Mouse (Mus musculus) limb, embryonic 15.5 days (tissue): ENCODE measurements around the gene Foxf1. TPM values are rescaled to one million over a fixed set of nuclear protein-coding genes. Genes with fewer than 3 reads are reported as not detected.
A peak's percentile ranks its signal among the peaks of the same experiment; 100 is the strongest.

Experiments
- ATAC-seq: fragments of 200-750 bp; cut with Nextera tagmentation; 2 replicates; pipeline ENCODE4 v1.8.0; 2017; ENCODE audit warnings: low read depth, moderate TSS enrichment; ENCODE audit not compliant: insufficient number of reproducible peaks, low FRiP score, low TSS enrichment
- H3K27ac ChIP-seq: fragments of 300-500 bp; sonication (generic); 2 replicates; pipeline ENCODE4 v1.5.1; 2015; ENCODE audit warnings: moderate library complexity, mild to moderate bottlenecking, inconsistent platforms
- H3K27me3 ChIP-seq: fragments of 300-500 bp; sonication (generic); 2 replicates; pipeline ENCODE4 v1.6.1; 2015; ENCODE audit warnings: inconsistent platforms
- H3K36me3 ChIP-seq: fragments of 300-500 bp; sonication (generic); 2 replicates; pipeline ENCODE4 v1.6.1; 2015; ENCODE audit warnings: inconsistent platforms
- H3K4me1 ChIP-seq: fragments of 300-500 bp; sonication (generic); 2 replicates; pipeline ENCODE4 v1.6.1; 2015; ENCODE audit warnings: inconsistent platforms
- H3K4me2 ChIP-seq: fragments of 300-500 bp; sonication (generic); 2 replicates; pipeline ENCODE4 v1.6.1; 2015; ENCODE audit warnings: mild to moderate bottlenecking, inconsistent platforms
- H3K4me3 ChIP-seq: fragments of 300-500 bp; sonication (generic); 2 replicates; pipeline ENCODE4 v1.5.1; 2015; ENCODE audit warnings: mild to moderate bottlenecking, inconsistent platforms
- H3K9ac ChIP-seq: fragments of 300-500 bp; sonication (generic); 2 replicates; pipeline ENCODE4 v1.6.1; 2015; ENCODE audit warnings: inconsistent platforms
- H3K9me3 ChIP-seq: fragments of 300-500 bp; sonication (generic); 2 replicates; pipeline ENCODE4 v1.6.1; 2016; ENCODE audit warnings: inconsistent platforms
- WGBS: fragments of 180-500 bp; shearing (Covaris S2); methylation state at CpG from one replicate; pipeline ENCODE4 v1.1.7; 2015; 5-methylcytosine and 5-hydroxymethylcytosine counted together
- polyA plus RNA-seq: library from polyadenylated mRNA; unstranded; fragments of >200 nt; fragmentation: Nextera tagmentation; extraction: Ambion mirVana; gene quantifications from 2 replicates; pipeline ENCODE4 v1.2.1, GENCODE M21; 2015

Gene Foxf1
- polyA plus RNA-seq, 1 experiment from 2014 or later = 0.22 TPM

- Histone ChIP-seq H3K27me3 (peaks cover 99% of the 10 kb centered on the region), H3K9me3 (no peaks in the 10 kb centered on the region), H3K4me2 (peak overlapping the region; percentile 99), H3K4me3 (peak overlapping the region; percentile 57), H3K36me3 (no peaks in the 10 kb centered on the region), H3K27ac (no peak overlapping the region), H3K4me1 (peaks cover 36% of the 10 kb centered on the region), H3K9ac (0 out of 2 replicates have a peak overlapping the region, but pooled peaks have one; percentile 7)
- ATAC-seq = no peak
- 0% methylated on average over 19 of the region's 27 CpGs for WGBS
Observed at GRCm38 (mm10) chr8:121083936-121084209, 313 bp upstream of the Foxf1 start.

GRCm38 (mm10) chr8:121085011-121085410 lies 825 bp downstream of the Foxf1 start:
- no peak for ATAC-seq
- Histone ChIP-seq H3K4me3 (peak overlapping the region; percentile 57), H3K9ac (no peak overlapping the region), H3K27ac (no peak overlapping the region), H3K27me3 (peaks cover 99% of the 10 kb centered on the region), H3K9me3 (no peaks in the 10 kb centered on the region), H3K4me1 (peaks cover 40% of the 10 kb centered on the region), H3K36me3 (no peaks in the 10 kb centered on the region), H3K4me2 (peak overlapping the region; percentile 99)
- WGBS = 8% methylated on average over 30 of the region's 30 CpGs

- no peak overlapping the region for H3K27ac ChIP-seq
- H3K36me3 ChIP-seq = no peaks in the 10 kb centered on the region
- peaks cover 99% of the 10 kb centered on the region for H3K27me3 ChIP-seq
- no peak overlapping the region for H3K9ac ChIP-seq
- no peak overlapping the region for H3K4me3 ChIP-seq
- ATAC-seq = no peak
- no peaks in the 10 kb centered on the region for H3K9me3 ChIP-seq
- H3K4me1 ChIP-seq = peaks cover 36% of the 10 kb centered on the region
- H3K4me2 ChIP-seq = no peak overlapping the region
- 74% methylated on average over 3 of the region's 3 CpGs for WGBS
Observed at GRCm38 (mm10) chr8:121085561-121085960, 1.4 kb downstream of the Foxf1 start.

GRCm38 (mm10) chr8:121086004-121086900 lies 2.1 kb downstream of the Foxf1 start:
- Histone ChIP-seq H3K4me2 (no peak overlapping the region), H3K36me3 (no peaks in the 10 kb centered on the region), H3K27me3 (peaks cover 99% of the 10 kb centered on the region), H3K4me3 (no peak overlapping the region), H3K9me3 (no peaks in the 10 kb centered on the region), H3K4me1 (peaks cover 32% of the 10 kb centered on the region), H3K9ac (no peak overlapping the region), H3K27ac (no peak overlapping the region)
- WGBS = 39% methylated on average over 19 of the region's 19 CpGs
- no peak for ATAC-seq

GRCm38 (mm10) chr8:121088281-121088680 lies 4.1 kb downstream of the Foxf1 start:
- H3K4me3 ChIP-seq = no peak overlapping the region
- no peak overlapping the region for H3K4me2 ChIP-seq
- H3K27ac ChIP-seq = no peak overlapping the region
- no peaks in the 10 kb centered on the region for H3K36me3 ChIP-seq
- WGBS = 9% methylated on average over 8 of the region's 8 CpGs
- H3K9ac ChIP-seq = no peak overlapping the region
- no peaks in the 10 kb centered on the region for H3K9me3 ChIP-seq
- peaks cover 31% of the 10 kb centered on the region for H3K4me1 ChIP-seq
- ATAC-seq = no peak
- H3K27me3 ChIP-seq = peaks cover 98% of the 10 kb centered on the region

GRCm38 (mm10) chr8:121088871-121089630 lies 4.9 kb downstream of the Foxf1 start:
- Histone ChIP-seq H3K4me1 (peaks cover 27% of the 10 kb centered on the region), H3K9ac (no peak overlapping the region)

GRCm38 (mm10) chr8:121089631-121090380 lies 5.6 kb downstream of the Foxf1 start:
- Histone ChIP-seq H3K36me3 (no peaks in the 10 kb centered on the region), H3K27me3 (peaks cover 97% of the 10 kb centered on the region), H3K9ac (no peak overlapping the region), H3K27ac (no peak overlapping the region), H3K4me2 (no peak overlapping the region), H3K9me3 (no peaks in the 10 kb centered on the region), H3K4me1 (peaks cover 20% of the 10 kb centered on the region), H3K4me3 (no peak overlapping the region)
- no peak for ATAC-seq
- WGBS = 8% methylated on average over 32 of the region's 32 CpGs

More at GRCm38 (mm10) chr8:121088871-121089630, 4.9 kb downstream of the Foxf1 start:
- no peaks in the 10 kb centered on the region for H3K36me3 ChIP-seq
- WGBS = 5% methylated on average over 40 of the region's 40 CpGs
- H3K9me3 ChIP-seq = no peaks in the 10 kb centered on the region
- no peak for ATAC-seq
- H3K27me3 ChIP-seq = peaks cover 98% of the 10 kb centered on the region
- no peak overlapping the region for H3K27ac ChIP-seq
- no peak overlapping the region for H3K4me3 ChIP-seq
- H3K4me2 ChIP-seq = no peak overlapping the region

- WGBS = 0% methylated on average over 1 of the region's 1 CpGs
- Histone ChIP-seq H3K27me3 (peaks cover 87% of the 10 kb centered on the region), H3K4me3 (no peak overlapping the region), H3K4me2 (no peak overlapping the region), H3K9ac (no peak overlapping the region), H3K27ac (no peak overlapping the region), H3K4me1 (peaks cover 15% of the 10 kb centered on the region), H3K9me3 (no peaks in the 10 kb centered on the region), H3K36me3 (no peaks in the 10 kb centered on the region)
- ATAC-seq = no peak
Observed at GRCm38 (mm10) chr8:121090716-121091115, 6.5 kb downstream of the Foxf1 start.

GRCm38 (mm10) chr8:121092141-121092540 lies 8.0 kb downstream of the Foxf1 start:
- Histone ChIP-seq H3K4me3 (no peak overlapping the region), H3K4me1 (peaks cover 15% of the 10 kb centered on the region)

GRCm38 (mm10) chr8:121092627-121093026 lies 8.4 kb downstream of the Foxf1 start:
- peak; percentile 46; the same call in 1 of the 2 replicates for ATAC-seq
- Histone ChIP-seq H3K4me1 (peaks cover 15% of the 10 kb centered on the region), H3K27me3 (peaks cover 68% of the 10 kb centered on the region), H3K4me2 (no peak overlapping the region), H3K36me3 (peaks cover 8% of the 10 kb centered on the region), H3K9me3 (no peaks in the 10 kb centered on the region), H3K9ac (no peak overlapping the region), H3K4me3 (no peak overlapping the region), H3K27ac (no peak overlapping the region)
- WGBS = 3% methylated on average over 16 of the region's 16 CpGs

More at GRCm38 (mm10) chr8:121092141-121092540, 8.0 kb downstream of the Foxf1 start:
- H3K9me3 ChIP-seq = no peaks in the 10 kb centered on the region
- no peak for ATAC-seq
- H3K27ac ChIP-seq = no peak overlapping the region
- peaks cover 4% of the 10 kb centered on the region for H3K36me3 ChIP-seq
- H3K4me2 ChIP-seq = no peak overlapping the region
- WGBS = 24% methylated on average over 6 of the region's 6 CpGs
- H3K27me3 ChIP-seq = peaks cover 73% of the 10 kb centered on the region
- no peak overlapping the region for H3K9ac ChIP-seq

GRCm38 (mm10) chr8:121093496-121093895 lies 9.3 kb downstream of the Foxf1 start:
- Histone ChIP-seq H3K9ac (no peak overlapping the region), H3K9me3 (no peaks in the 10 kb centered on the region), H3K4me3 (no peak overlapping the region), H3K4me1 (peaks cover 15% of the 10 kb centered on the region), H3K27me3 (peaks cover 61% of the 10 kb centered on the region), H3K36me3 (peaks cover 17% of the 10 kb centered on the region), H3K4me2 (no peak overlapping the region), H3K27ac (no peak overlapping the region)
- ATAC-seq = peak; percentile 38; the same call in 1 of the 2 replicates
- 63% methylated on average over 6 of the region's 6 CpGs for WGBS
